Comparison of ENCODE assay signal across 8 mouse cellular contexts in genomic region chr10:76237341-76238225, GRCm38 (mm10). TPM values are rescaled to one million over a fixed set of nuclear protein-coding genes. Genes with fewer than 3 reads are reported as not detected.
A peak's percentile ranks its signal among the peaks of the same experiment; 100 is the strongest.
DNase-seq lines count a peak whose midpoint lies in the region; ATAC-seq and TF ChIP-seq lines count a peak whose summit lies in the region.

Prmt2 (minus strand) TSS chr10:76237865.

- peak within 1 kb of the TSS; percentile 76 for H3K9ac ChIP-seq in heart, embryonic 15.5 days
- H3K9ac ChIP-seq in liver, embryonic 14.5 days (replicated peaks), result peak within 1 kb of the TSS; percentile 63
- H3K9ac ChIP-seq in neural tube, embryonic 11.5 days (ENCODE audit: low read length), result peak within 1 kb of the TSS; percentile 59
- H3K9ac ChIP-seq in stomach, postnatal 0 days (ENCODE audit: low read length), result peak within 1 kb of the TSS; percentile 61

- H3K27ac ChIP-seq in forebrain, embryonic 10.5 days, result peak within 1 kb of the TSS; percentile 86
- H3K27ac ChIP-seq in heart, embryonic 15.5 days, result peak within 1 kb of the TSS; percentile 89
- H3K27ac ChIP-seq in liver, embryonic 14.5 days, result peak within 1 kb of the TSS; percentile 27; the same call in 1 of the 2 replicates
- peak within 1 kb of the TSS; percentile 83 for H3K27ac ChIP-seq in neural tube, embryonic 11.5 days (ENCODE audit: low read depth, low read length)
- peak within 1 kb of the TSS; percentile 59 for H3K27ac ChIP-seq in stomach, postnatal 0 days (replicated peaks)

- H3K27me3 ChIP-seq in forebrain, embryonic 10.5 days (ENCODE audit: poor library complexity, severe bottlenecking), result no peaks in the 10 kb centered on the region
- no peaks in the 10 kb centered on the region for H3K27me3 ChIP-seq in heart, embryonic 15.5 days
- H3K27me3 ChIP-seq in liver, embryonic 14.5 days (ENCODE audit: control insufficient read depth, insufficient read depth, low read length), result no peaks in the 10 kb centered on the region
- H3K27me3 ChIP-seq in neural tube, embryonic 11.5 days (ENCODE audit: control insufficient read depth, insufficient read depth, low read length), result no peaks in the 10 kb centered on the region
- no peaks in the 10 kb centered on the region for H3K27me3 ChIP-seq in stomach, postnatal 0 days (ENCODE audit: control insufficient read depth, insufficient read depth, low read length)

- H3K9me3 ChIP-seq in forebrain, embryonic 10.5 days, result no peaks in the 10 kb centered on the region
- H3K9me3 ChIP-seq in heart, embryonic 15.5 days (replicated peaks), result no peaks in the 10 kb centered on the region
- H3K9me3 ChIP-seq in liver, embryonic 14.5 days (ENCODE audit: control insufficient read depth, low read length), result no peaks in the 10 kb centered on the region
- H3K9me3 ChIP-seq in neural tube, embryonic 11.5 days (ENCODE audit: control insufficient read depth, low read length), result no peaks in the 10 kb centered on the region
- H3K9me3 ChIP-seq in stomach, postnatal 0 days (ENCODE audit: control insufficient read depth, low read length), result no peaks in the 10 kb centered on the region

- H3K4me3 ChIP-seq in forebrain, embryonic 10.5 days, result peak within 1 kb of the TSS; percentile 69
- peak within 1 kb of the TSS; percentile 83 for H3K4me3 ChIP-seq in heart, embryonic 15.5 days
- H3K4me3 ChIP-seq in liver, embryonic 14.5 days (ENCODE audit: insufficient read depth in 1 of 2, low read depth in 2 of 2, low read length in 2 of 2), result peak within 1 kb of the TSS; percentile 70 to 86
- peak within 1 kb of the TSS; percentile 67 for H3K4me3 ChIP-seq in neural tube, embryonic 11.5 days (ENCODE audit: low read depth, low read length)
- peak within 1 kb of the TSS; percentile 81 for H3K4me3 ChIP-seq in stomach, postnatal 0 days (ENCODE audit: low read depth, low read length)

- H3K4me2 ChIP-seq in heart, embryonic 15.5 days, result peak within 1 kb of the TSS; percentile 87
- peak within 1 kb of the TSS; percentile 97 for H3K4me2 ChIP-seq in liver, embryonic 14.5 days (ENCODE audit: low read depth)
- H3K4me2 ChIP-seq in neural tube, embryonic 11.5 days (ENCODE audit: low read depth), result peak within 1 kb of the TSS; percentile 78
- H3K4me2 ChIP-seq in stomach, postnatal 0 days (replicated peaks; ENCODE audit: low read depth), result peak within 1 kb of the TSS; percentile 67

- peaks cover 6% of the 10 kb centered on the region; the same call in 1 of the 2 replicates for H3K36me3 ChIP-seq in forebrain, embryonic 10.5 days (replicated peaks)
- 0 out of 2 replicates have a peak, but pooled peaks cover 3% of the 10 kb centered on the region for H3K36me3 ChIP-seq in heart, embryonic 15.5 days
- H3K36me3 ChIP-seq in liver, embryonic 14.5 days (replicated peaks; ENCODE audit: control insufficient read depth, insufficient read depth, low read depth), result no peaks in the 10 kb centered on the region
- H3K36me3 ChIP-seq in neural tube, embryonic 11.5 days (ENCODE audit: control insufficient read depth, insufficient read depth, low read length), result no peaks in the 10 kb centered on the region
- H3K36me3 ChIP-seq in stomach, postnatal 0 days (ENCODE audit: control insufficient read depth, insufficient read depth, low read length), result no peaks in the 10 kb centered on the region

- DNase-seq in CD8-positive naive resting alpha-beta T cell, adult 2 months (ENCODE audit: low read depth in 2 of 2, low spot score in 2 of 2), result peak; percentile 78 to 86
- DNase-seq in c-Kit-positive CD71-negative TER-119-negative erythroid progenitor cells, embryonic 14.5 days (ENCODE audit: low read depth), result peak; percentile 88
- DNase-seq in forebrain, embryonic 10.5 days (ENCODE audit: extremely low spot score, low spot score), result peak; percentile 92
- DNase-seq in kidney, postnatal 25 days, result peak; percentile 88 to 94
- peak; percentile 80 to 86 (median 80) for DNase-seq in liver, embryonic 14.5 days (ENCODE audit: low read depth in 3 of 3, low spot score in 3 of 3)
- DNase-seq in neural tube, embryonic 11.5 days (ENCODE audit: low spot score), result peak; percentile 96
- DNase-seq in stomach, postnatal 0 days (ENCODE audit: low spot score), result peak; percentile 94

- peaks cover 18% of the 10 kb centered on the region for H3K4me1 ChIP-seq in forebrain, embryonic 10.5 days
- H3K4me1 ChIP-seq in heart, embryonic 15.5 days (replicated peaks), result peaks cover 20% of the 10 kb centered on the region
- H3K4me1 ChIP-seq in liver, embryonic 14.5 days (replicated peaks; ENCODE audit: control insufficient read depth in 2 of 2, insufficient read depth in 2 of 2, low read length in 1 of 2), result peaks cover 3% of the 10 kb centered on the region in 2 experiments; a peak in 1 of 4 replicates
- H3K4me1 ChIP-seq in neural tube, embryonic 11.5 days (ENCODE audit: control insufficient read depth, insufficient read depth, low read length), result no peaks in the 10 kb centered on the region
- H3K4me1 ChIP-seq in stomach, postnatal 0 days (replicated peaks; ENCODE audit: control insufficient read depth, insufficient read depth), result no peaks in the 10 kb centered on the region

- WGBS in forebrain, embryonic 10.5 days, result under 1% methylated on average over 47 of the region's 47 CpGs
- WGBS in heart, embryonic 15.5 days, result under 1% methylated on average over 47 of the region's 47 CpGs
- WGBS in liver, embryonic 14.5 days (ENCODE audit: insufficient replicate concordance), result under 1% methylated on average over 47 of the region's 47 CpGs
- under 1% methylated on average over 47 of the region's 47 CpGs for WGBS in neural tube, embryonic 11.5 days
- WGBS in stomach, postnatal 0 days, result under 1% methylated on average over 47 of the region's 47 CpGs

- peak; percentile 58 for TF ChIP-seq CTCF in liver, embryonic 14.5 days (IDR thresholded peaks at IDR 0.05; ENCODE audit: low read depth)
- TF ChIP-seq CTCF in stomach, postnatal 0 days (IDR thresholded peaks at IDR 0.05; ENCODE audit: low read depth), result peak; percentile 50

- ATAC-seq in heart, embryonic 15.5 days (replicated peaks; ENCODE audit: insufficient number of reproducible peaks, insufficient read depth, low FRiP score, low read depth), result peak; percentile 97
- ATAC-seq in liver, embryonic 14.5 days (ENCODE audit: insufficient read depth), result peak; percentile 99
- peak; percentile 95 for ATAC-seq in neural tube, embryonic 11.5 days (ENCODE audit: insufficient read depth, low FRiP score, low TSS enrichment)
- ATAC-seq in stomach, postnatal 0 days (ENCODE audit: low FRiP score, low TSS enrichment), result peak; percentile 97

- TF ChIP-seq EP300 in liver, embryonic 14.5 days (IDR thresholded peaks at IDR 0.05; ENCODE audit: low read depth), result no peak
- TF ChIP-seq EP300 in stomach, postnatal 0 days (optimal IDR thresholded peaks at IDR 0.05), result no peak

RNA-seq across cellular contexts. Expression of gene Prmt2, which starts in this region (rescaled TPM):
- polyA plus RNA-seq in forebrain, embryonic 10.5 days (2016; fragmentation: Nextera tagmentation; extraction: Ambion mirVana), result 57.5 and 63.0 TPM in 2 replicates
- 49.4 and 58.6 TPM in 2 replicates for polyA plus RNA-seq in heart, embryonic 15.5 days (2015; fragmentation: Nextera tagmentation; extraction: Ambion mirVana)
- polyA plus RNA-seq in liver, embryonic 14.5 days (2012; rRNA removed), result 3.8 and 3.9 TPM in 2 replicates
- 4.3 and 5.0 TPM in 2 replicates for polyA plus RNA-seq in liver, embryonic 14.5 days (2014; fragmentation: Nextera tagmentation; extraction: Ambion mirVana)
- polyA plus RNA-seq in neural tube, embryonic 11.5 days (2014; fragmentation: Nextera tagmentation; extraction: Ambion mirVana), result 106 and 116 TPM in 2 replicates
- polyA plus RNA-seq in stomach, postnatal 0 days (2015; fragmentation: Nextera tagmentation; extraction: Ambion mirVana), result 26.3 and 28.0 TPM in 2 replicates

Comparison
In these comparisons a context has a peak if more than half of its experiments do, and no peak if none do; other contexts are left out.
1. Peak in every context shown above with its lines: DNase-seq, ATAC-seq, H3K4me3 ChIP-seq and H3K27ac ChIP-seq.
2. H3K27ac ChIP-seq: peak in every context shown above with its lines; median percentile 89 in heart, embryonic 15.5 days; 86 in forebrain, embryonic 10.5 days; 83 in neural tube, embryonic 11.5 days; 59 in stomach, postnatal 0 days; 27 in liver, embryonic 14.5 days.